Mouse (Mus musculus) embryonic fibroblast, embryonic 13.5 days (primary cell): ENCODE measurements at regions not wholly inside any gene's neighbourhood (a gene's known extent, or its start where the extent isn't known, plus 50 kb on each side); places are given as distances from the start of the nearest gene placed in this dataset.

Experiments
- H3K27ac ChIP-seq: 2 replicates; pipeline ENCODE4 v1.5.1; 2012; ENCODE audit warnings: low read length, control low read depth, inconsistent platforms; ENCODE audit not compliant: insufficient read depth
- H3K4me1 ChIP-seq: 2 replicates; pipeline ENCODE4 v1.6.1; 2011; ENCODE audit warnings: low read length; ENCODE audit not compliant: control insufficient read depth, insufficient read depth
- H3K4me3 ChIP-seq: 2 replicates; pipeline ENCODE4 v1.5.1; 2011; ENCODE audit warnings: mild to moderate bottlenecking, control low read depth, low read length; ENCODE audit not compliant: insufficient read depth
- CTCF ChIP-seq: IDR thresholded peaks from 2 replicates; pipeline ENCODE4 v1.5.1; 2011; ENCODE audit warnings: mild to moderate bottlenecking, control low read depth, low read length, moderate library complexity, borderline replicate concordance; ENCODE audit not compliant: insufficient read depth
- POLR2A ChIP-seq: IDR thresholded peaks from 2 replicates; pipeline ENCODE4 v1.6.1; 2011; ENCODE audit warnings: low read depth, mild to moderate bottlenecking, control low read depth, low read length, moderate library complexity

DNA sequence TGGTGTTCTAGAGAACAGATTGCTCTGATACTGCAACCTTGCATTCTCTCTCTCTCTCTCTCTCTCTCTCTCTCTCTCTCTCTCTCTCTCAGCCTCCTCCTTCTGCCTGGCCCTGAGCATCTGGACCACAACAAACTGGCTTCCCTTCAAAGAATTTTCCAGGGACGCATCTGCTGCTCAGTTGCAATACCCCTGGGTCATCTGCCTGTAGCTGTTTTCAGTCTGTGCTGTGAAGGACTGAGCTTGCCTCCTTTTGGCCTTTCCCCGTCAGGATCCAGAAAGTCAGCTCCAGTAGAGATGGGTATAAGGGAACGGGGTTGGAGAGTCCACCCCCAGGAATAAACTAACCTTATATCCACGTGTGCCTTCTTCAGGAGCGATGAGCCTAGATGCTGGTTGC is 105.2 kb upstream of the Abca1 start:
- H3K27ac ChIP-seq = no peak overlapping the region
- TF ChIP-seq CTCF (no peak), POLR2A (no peak)
- H3K4me3 ChIP-seq = no peak overlapping the region
- no peaks in the 10 kb centered on the region; the same call in 1 of the 2 replicates for H3K4me1 ChIP-seq

GRCm38 (mm10) chr4:53264501-53264900 is 104.8 kb upstream of the Abca1 start:
- TF ChIP-seq CTCF (no peak), POLR2A (no peak)
- no peaks in the 10 kb centered on the region; the same call in 1 of the 2 replicates for H3K4me1 ChIP-seq
- no peak overlapping the region for H3K4me3 ChIP-seq
- H3K27ac ChIP-seq = no peak overlapping the region

DNA sequence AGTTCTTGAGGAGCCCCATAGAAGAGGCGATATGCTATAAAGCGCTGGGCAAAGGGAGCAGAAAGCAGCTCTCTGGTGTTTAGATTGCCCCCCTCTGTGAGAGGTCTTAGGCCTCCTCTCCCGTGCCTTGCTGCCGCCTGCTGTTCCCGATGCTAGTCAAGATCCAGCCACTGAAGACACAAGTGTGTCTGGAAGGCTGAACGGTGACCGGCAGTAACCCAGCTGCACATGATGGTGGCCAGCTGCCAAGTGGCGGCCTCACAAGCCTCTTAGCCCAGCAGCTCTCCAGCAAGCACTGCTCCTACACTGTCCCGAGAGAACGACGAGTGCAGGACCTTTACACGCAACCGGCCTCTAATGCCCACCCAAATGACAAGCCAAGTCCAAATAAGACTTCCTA is 104.1 kb upstream of the Abca1 start:
- H3K4me1 ChIP-seq = no peaks in the 10 kb centered on the region; the same call in 1 of the 2 replicates
- H3K27ac ChIP-seq = no peak overlapping the region
- no peak overlapping the region for H3K4me3 ChIP-seq
- TF ChIP-seq POLR2A (no peak), CTCF (no peak)

DNA sequence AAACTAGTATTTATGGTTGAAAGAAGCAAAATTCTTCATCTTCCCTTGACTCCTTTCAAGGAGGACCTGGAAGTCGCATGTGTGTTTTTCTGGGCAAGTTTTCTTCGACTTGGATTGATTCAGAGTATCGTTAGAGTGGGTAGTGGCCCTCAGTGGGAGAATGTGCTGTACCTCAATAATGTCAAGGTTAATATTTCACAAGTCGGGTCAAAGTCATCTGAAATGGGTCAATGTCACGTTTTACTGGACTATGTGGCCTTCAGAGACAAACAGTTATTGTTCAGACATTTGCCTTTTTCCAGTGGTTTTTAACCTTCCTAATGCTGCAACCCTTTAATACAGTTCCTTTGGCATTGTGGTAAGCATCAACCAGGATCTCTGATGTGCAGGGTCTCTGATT is 102.8 kb upstream of the Abca1 start:
- H3K27ac ChIP-seq = no peak overlapping the region
- TF ChIP-seq CTCF (no peak), POLR2A (no peak)
- no peaks in the 10 kb centered on the region; the same call in 1 of the 2 replicates for H3K4me1 ChIP-seq
- H3K4me3 ChIP-seq = no peak overlapping the region

DNA sequence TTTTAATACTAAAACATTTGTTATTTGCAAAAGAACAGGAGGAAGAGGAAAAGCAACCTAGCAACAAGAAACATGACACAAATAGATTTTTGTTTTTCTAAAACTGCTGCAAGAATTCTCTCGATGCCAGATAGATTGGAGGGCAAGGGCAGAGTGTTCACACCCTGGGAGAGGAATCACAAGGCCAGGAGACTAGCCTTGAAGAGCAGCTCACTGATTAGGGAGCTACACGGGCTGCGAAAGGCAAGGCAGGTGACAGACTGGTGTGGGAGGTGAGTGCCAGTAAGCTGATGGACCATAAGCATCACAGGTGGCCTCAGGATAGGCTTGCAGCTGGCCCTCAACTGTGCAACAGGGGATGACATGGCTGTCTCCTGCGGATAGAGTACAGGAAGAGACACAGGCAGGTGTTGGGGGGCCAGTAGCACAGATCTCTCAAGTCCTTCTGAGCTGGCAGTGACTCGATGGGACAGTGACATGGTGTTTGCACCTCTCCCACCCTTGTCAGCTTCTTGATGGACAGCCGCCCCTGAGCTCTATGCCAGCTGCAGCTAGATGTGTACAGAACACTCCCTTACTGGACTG is 102.0 kb upstream of the Abca1 start:
- Histone ChIP-seq H3K4me1 (no peaks in the 10 kb centered on the region; the same call in 1 of the 2 replicates), H3K4me3 (no peak overlapping the region), H3K27ac (no peak overlapping the region)
- TF ChIP-seq CTCF (no peak), POLR2A (no peak)

GRCm38 (mm10) chr4:53258975-53259374 is 99.3 kb upstream of the Abca1 start:
- TF ChIP-seq CTCF = no peak
- TF ChIP-seq POLR2A = no peak
- Histone ChIP-seq H3K4me3 (no peak overlapping the region), H3K27ac (no peak overlapping the region), H3K4me1 (no peaks in the 10 kb centered on the region; the same call in 1 of the 2 replicates)

DNA sequence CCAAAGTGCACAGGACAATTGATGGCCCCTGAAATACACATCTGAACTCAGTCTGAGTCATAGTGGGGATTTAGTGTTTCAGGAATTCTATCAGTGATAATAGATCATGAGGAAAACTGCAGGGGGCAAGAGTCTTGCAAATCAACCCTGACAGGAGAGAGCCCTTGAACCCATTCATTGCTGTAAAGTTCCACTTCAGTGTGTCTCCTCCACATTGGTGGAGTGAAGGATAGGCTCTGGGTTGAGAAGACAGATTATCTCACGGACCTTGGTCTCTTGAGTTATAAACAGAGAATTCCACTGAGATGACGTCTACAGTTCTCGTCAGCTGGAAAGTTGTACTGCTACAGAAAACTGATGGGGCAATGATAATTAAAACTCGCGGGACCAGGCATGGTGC is 97.3 kb upstream of the Abca1 start:
- Histone ChIP-seq H3K4me3 (no peak overlapping the region), H3K4me1 (no peaks in the 10 kb centered on the region), H3K27ac (no peak overlapping the region)
- TF ChIP-seq POLR2A (no peak), CTCF (no peak)

DNA sequence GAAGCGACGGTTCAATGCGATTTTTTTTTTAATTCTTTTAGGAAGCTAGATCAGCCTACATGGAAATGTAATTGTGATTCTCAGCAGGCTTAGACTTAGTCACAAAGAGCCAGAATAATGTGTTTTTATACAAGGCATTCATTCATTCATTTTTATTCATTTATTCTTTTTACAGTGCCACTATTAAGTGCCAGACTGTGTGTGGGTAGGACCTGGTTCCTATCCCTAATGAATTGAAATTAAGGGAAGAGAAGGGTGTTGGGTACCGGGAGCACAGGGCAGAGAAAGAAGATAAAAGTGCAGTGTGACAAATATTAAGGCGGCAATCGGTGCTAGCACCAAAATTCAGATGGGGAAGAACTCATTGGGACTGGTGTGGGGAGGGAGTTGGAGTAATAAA is 94.8 kb upstream of the Abca1 start:
- no peak for TF ChIP-seq CTCF
- no peak for TF ChIP-seq POLR2A
- Histone ChIP-seq H3K4me3 (no peak overlapping the region), H3K4me1 (no peaks in the 10 kb centered on the region), H3K27ac (no peak overlapping the region)

DNA sequence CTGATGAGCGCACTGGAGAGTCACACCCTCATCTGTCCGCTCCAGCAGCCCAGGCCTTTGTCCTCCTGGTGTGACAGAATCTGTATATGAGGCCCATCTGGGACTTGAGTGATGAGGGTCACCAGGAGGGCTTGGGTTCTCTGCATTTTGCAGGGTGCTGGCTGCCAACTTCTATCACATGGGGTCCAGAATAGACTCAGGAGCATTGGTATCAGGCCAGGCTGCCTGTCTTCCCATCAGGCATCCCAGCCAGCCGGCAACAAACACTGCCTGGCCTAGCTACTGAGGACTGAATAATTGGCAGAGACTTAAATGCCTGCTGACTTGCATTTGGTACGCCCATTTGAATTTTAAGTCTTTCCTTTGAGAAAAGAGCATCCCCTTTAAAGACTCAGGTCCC is 94.0 kb upstream of the Abca1 start:
- TF ChIP-seq CTCF = no peak
- Histone ChIP-seq H3K4me1 (no peaks in the 10 kb centered on the region), H3K4me3 (no peak overlapping the region), H3K27ac (no peak overlapping the region)

GRCm38 (mm10) chr4:53250325-53250724 is 90.6 kb upstream of the Abca1 start:
- Histone ChIP-seq H3K4me3 (no peak overlapping the region), H3K4me1 (peaks cover 5% of the 10 kb centered on the region; the same call in 1 of the 2 replicates), H3K27ac (no peak overlapping the region)
- TF ChIP-seq CTCF (no peak), POLR2A (no peak)
